ENCODE assay signal across 13 mouse cellular contexts in genomic region chrX:99292758-99293157, GRCm38 (mm10).
A peak's percentile ranks its signal among the peaks of the same experiment; 100 is the strongest.
DNase-seq lines count a peak whose midpoint lies in the region; ATAC-seq and TF ChIP-seq lines count a peak whose summit lies in the region.
"Had no signal": no experiment of that assay in that cellular context is flagged by ENCODE, and none has a peak within 500 bp of the region (broad histone marks: within the 10 kb centered on the region; RNA-seq: fewer than 3 reads in every experiment).

No protein-coding gene starts in this region.

- H3K27me3 ChIP-seq in liver, embryonic 16.5 days (ENCODE audit: control insufficient read depth, insufficient read depth, low read depth, low read length) = no peaks in the 10 kb centered on the region; the same call in 1 of the 2 replicates
- H3K27me3 ChIP-seq in liver, embryonic 12.5 days (replicated peaks) = peaks cover 56% of the 10 kb centered on the region
- H3K27me3 ChIP-seq in heart, postnatal 0 days (ENCODE audit: control insufficient read depth, insufficient read depth, low read length) = no peaks in the 10 kb centered on the region

- H3K4me3 ChIP-seq in liver, embryonic 16.5 days (ENCODE audit: low read depth, low read length) = no peak overlapping the region
- H3K4me3 ChIP-seq in liver, embryonic 12.5 days = no peak overlapping the region
- H3K4me3 ChIP-seq in heart, postnatal 0 days (ENCODE audit: low read depth, low read length) = no peak overlapping the region
- H3K4me3 ChIP-seq: erythroblast, embryonic 14.5 days; hindbrain, embryonic 15.5 days; limb, embryonic 13.5 days; midbrain, embryonic 12.5 days; neural tube, embryonic 13.5 days had no signal

- DNase-seq in heart, postnatal 0 days (ENCODE audit: low spot score) = peak; percentile 72
- DNase-seq in kidney, postnatal 25 days = peak; percentile 35 to 61
- peak; percentile 50 to 73 for DNase-seq in lung, postnatal 4 days
- DNase-seq in left cerebral cortex, adult 8-10 months (ENCODE audit: low spot score in 2 of 2) = no peak
- no peak for DNase-seq in spleen, postnatal 10 days (ENCODE audit: low spot score in 2 of 2)
- DNase-seq: cerebellum, adult 11 months had no signal

- no peak for TF ChIP-seq EP300 in heart, postnatal 0 days (IDR thresholded peaks at IDR 0.05; ENCODE audit: low read depth)

- H3K4me1 ChIP-seq in liver, embryonic 16.5 days (ENCODE audit: control insufficient read depth, low read depth, low read length) = no peaks in the 10 kb centered on the region
- H3K4me1 ChIP-seq in liver, embryonic 12.5 days = peaks cover 18% of the 10 kb centered on the region; the same call in 1 of the 2 replicates
- H3K4me1 ChIP-seq in heart, postnatal 0 days (ENCODE audit: control insufficient read depth, insufficient read depth) = 0 out of 2 replicates have a peak, but pooled peaks cover 5% of the 10 kb centered on the region

- H3K27ac ChIP-seq in liver, embryonic 16.5 days (ENCODE audit: low read length) = no peak overlapping the region
- no peak overlapping the region for H3K27ac ChIP-seq in liver, embryonic 12.5 days
- H3K27ac ChIP-seq in heart, postnatal 0 days (ENCODE audit: low read depth) = peak overlapping the region; percentile 87
- H3K27ac ChIP-seq: hindbrain, embryonic 15.5 days; limb, embryonic 13.5 days; midbrain, embryonic 12.5 days had no signal

- 66% methylated on average over 11 of the region's 11 CpGs for WGBS in liver, embryonic 16.5 days (ENCODE audit: insufficient replicate concordance)
- 68% methylated on average over 11 of the region's 11 CpGs for WGBS in liver, embryonic 12.5 days (ENCODE audit: insufficient replicate concordance)
- WGBS in heart, postnatal 0 days = 36% methylated on average over 11 of the region's 11 CpGs

- 0 out of 2 replicates have a peak, but pooled peaks have one; percentile 16 for ATAC-seq in liver, embryonic 16.5 days (ENCODE audit: low read depth)
- no peak for ATAC-seq in liver, embryonic 12.5 days
- peak; percentile 39 for ATAC-seq in heart, postnatal 0 days (ENCODE audit: insufficient read depth, low read depth)

- H3K4me2 ChIP-seq in liver, embryonic 16.5 days (ENCODE audit: low read depth, low read length) = no peak overlapping the region
- no peak overlapping the region for H3K4me2 ChIP-seq in liver, embryonic 12.5 days
- H3K4me2 ChIP-seq in heart, postnatal 0 days (ENCODE audit: low read depth, low read length) = no peak overlapping the region
- H3K4me2 ChIP-seq: hindbrain, embryonic 15.5 days; limb, embryonic 13.5 days; midbrain, embryonic 12.5 days; neural tube, embryonic 13.5 days had no signal

- no peak overlapping the region for H3K9ac ChIP-seq in liver, embryonic 16.5 days (ENCODE audit: low read depth, low read length)
- no peak overlapping the region for H3K9ac ChIP-seq in liver, embryonic 12.5 days
- H3K9ac ChIP-seq in heart, postnatal 0 days (replicated peaks; ENCODE audit: low read depth, low read length) = no peak overlapping the region
- H3K9ac ChIP-seq: hindbrain, embryonic 15.5 days; limb, embryonic 13.5 days; midbrain, embryonic 12.5 days; neural tube, embryonic 13.5 days had no signal

- no peaks in the 10 kb centered on the region for H3K36me3 ChIP-seq in liver, embryonic 16.5 days (ENCODE audit: control insufficient read depth, insufficient read depth)
- H3K36me3 ChIP-seq in liver, embryonic 12.5 days = no peaks in the 10 kb centered on the region
- no peaks in the 10 kb centered on the region for H3K36me3 ChIP-seq in heart, postnatal 0 days (replicated peaks; ENCODE audit: control insufficient read depth, insufficient read depth, low read length)
- H3K36me3 ChIP-seq: hindbrain, embryonic 15.5 days; limb, embryonic 13.5 days; midbrain, embryonic 12.5 days; neural tube, embryonic 13.5 days had no signal

- no peak for TF ChIP-seq CTCF in heart, postnatal 0 days (IDR thresholded peaks at IDR 0.05; ENCODE audit: low read depth)

- H3K9me3 ChIP-seq in liver, embryonic 16.5 days (replicated peaks; ENCODE audit: control insufficient read depth, low read length) = no peaks in the 10 kb centered on the region
- H3K9me3 ChIP-seq in liver, embryonic 12.5 days (replicated peaks) = no peaks in the 10 kb centered on the region
- no peaks in the 10 kb centered on the region for H3K9me3 ChIP-seq in heart, postnatal 0 days (replicated peaks; ENCODE audit: control insufficient read depth, low read length)
- H3K9me3 ChIP-seq: hindbrain, embryonic 15.5 days; limb, embryonic 13.5 days; midbrain, embryonic 12.5 days; neural tube, embryonic 13.5 days had no signal

Comparison
In these comparisons a context has a peak if more than half of its experiments do, and no peak if none do; other contexts are left out.
1. DNase-seq: peak in heart, postnatal 0 days (single experiment), kidney, postnatal 25 days (2 of 2) and lung, postnatal 4 days (2 of 2); none in left cerebral cortex, adult 8-10 months (0 of 2) and spleen, postnatal 10 days (0 of 2).